Mouse (Mus musculus) G1E (cell line): ENCODE data around the gene Pla2g16. TPM values are rescaled to one million over a fixed set of nuclear protein-coding genes. Genes with fewer than 3 reads are reported as not detected.

ENCODE experiments used
- ATAC-seq: 2 replicates; pipeline ENCODE4 v1.8.0; 2016; ENCODE audit warnings: mild to moderate bottlenecking; ENCODE audit not compliant: insufficient number of reproducible peaks, poor library complexity, low FRiP score, severe bottlenecking; ENCODE audit errors: extremely low read depth
- DNase-seq: peaks from one replicate; pipeline ENCODE4 v3.0.0; 2012; ENCODE audit warnings: low spot score
- H3K27me3 ChIP-seq: 2 replicates; pipeline ENCODE4 v1.6.1; 2012; ENCODE audit warnings: mild to moderate bottlenecking, low read length, inconsistent platforms; ENCODE audit not compliant: insufficient read depth
- H3K36me3 ChIP-seq: replicated peaks from 2 replicates; pipeline ENCODE3; 2012; ENCODE audit warnings: mild to moderate bottlenecking, inconsistent platforms
- H3K4me1 ChIP-seq: 2 replicates; pipeline ENCODE4 v1.6.1; 2012; ENCODE audit warnings: low read depth, low read length, inconsistent platforms, mixed read lengths; ENCODE audit not compliant: insufficient read depth
- H3K4me3 ChIP-seq: 2 replicates; pipeline ENCODE4 v1.5.1; 2012; ENCODE audit warnings: low read depth, mild to moderate bottlenecking, inconsistent platforms, low read length, moderate library complexity, mixed read lengths
- H3K9me3 ChIP-seq: replicated peaks from 2 replicates; pipeline ENCODE4 v1.6.1; 2012; ENCODE audit warnings: inconsistent platforms
- CTCF ChIP-seq: IDR thresholded peaks from 2 replicates; pipeline ENCODE4 v1.5.1; 2012; ENCODE audit warnings: low read depth, low read length, inconsistent platforms, mixed read lengths
- GATA1 ChIP-seq: IDR thresholded peaks from 2 replicates; pipeline ENCODE4 v1.6.1; 2012; ENCODE audit warnings: borderline replicate concordance, low read length, inconsistent platforms, mixed read lengths
- GATA2 ChIP-seq: IDR thresholded peaks from 2 replicates; pipeline ENCODE4 v1.6.1; 2012; ENCODE audit warnings: low read depth, low read length, inconsistent platforms, borderline replicate concordance
- POLR2AphosphoS5 ChIP-seq: IDR thresholded peaks from 2 replicates; pipeline ENCODE4 v1.6.1; 2012; ENCODE audit warnings: low read depth, low read length, inconsistent platforms; ENCODE audit not compliant: insufficient replicate concordance
- TAL1 ChIP-seq: conservative IDR thresholded peaks from 2 replicates; pipeline ENCODE4 v1.6.1; 2012; ENCODE audit warnings: low read depth, low read length, inconsistent platforms, mixed read lengths
- polyA plus RNA-seq: library from polyadenylated mRNA; stranded (reverse); fragments of >175 nt; gene quantifications from 2 replicates; pipeline ENCODE4 v1.2.3, GENCODE M21; 2012
- total RNA-seq, 2 experiments: library from RNA; stranded (forward) in 1 of 2; stranded (reverse) in 1 of 2; fragments of 200-1000 nt in 1 of 2; fragments of >200 nt in 1 of 2; fragmentation: Nextera tagmentation in 1 of 2; gene quantifications; 2 replicates each; pipeline ENCODE4 v1.2.3; 2014 to 2017

Gene Pla2g16
- total RNA-seq (2014; fragmentation: Nextera tagmentation), result 0.75 TPM in 1 of 2 replicates, not detected in the other
- total RNA-seq (2017), result 0.06 and 0.22 TPM in 2 replicates
- polyA plus RNA-seq, result not detected in 2 replicates

DNA sequence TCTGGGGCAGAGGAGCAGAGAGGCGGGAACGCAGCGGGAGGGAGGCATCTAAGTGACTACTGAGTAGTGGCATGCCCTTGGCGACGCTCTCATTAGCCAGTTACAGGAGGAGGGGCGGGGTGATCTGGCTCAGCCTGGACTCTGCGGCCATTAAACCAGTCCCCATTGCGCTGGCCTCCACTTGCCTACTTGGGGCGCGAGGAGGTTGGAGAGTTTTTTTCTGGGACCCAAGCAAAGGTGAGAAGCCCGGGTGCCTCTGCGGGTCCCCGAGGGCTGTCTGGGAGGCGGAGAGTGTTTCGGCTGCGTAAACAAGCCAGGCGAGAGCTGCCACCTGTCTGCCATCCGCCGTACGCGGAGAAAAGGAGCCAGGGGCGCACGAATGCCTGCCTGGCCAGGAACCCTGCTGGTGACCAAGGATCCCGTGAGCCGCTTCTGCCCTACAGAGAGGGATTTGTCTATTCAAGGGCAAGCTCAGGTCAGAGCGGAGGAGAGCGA is at the start of gene Pla2g16:
Gene Pla2g16, plus strand, starts transcription at position 132 of the 495 bp plus-strand sequence.
- Histone ChIP-seq H3K27me3 (peaks cover 20% of the 10 kb centered on the region), H3K4me1 (no peaks in the 10 kb centered on the region), H3K36me3 (no peaks in the 10 kb centered on the region), H3K9me3 (no peaks in the 10 kb centered on the region), H3K4me3 (no peak within 1 kb of the TSS)
- no peak for TF ChIP-seq GATA1
- no peak for TF ChIP-seq TAL1
- TF ChIP-seq GATA2, result no peak
- TF ChIP-seq POLR2AphosphoS5, result no peak
- TF ChIP-seq CTCF, result no peak
- ATAC-seq, result no peak
- no peak for DNase-seq

DNA sequence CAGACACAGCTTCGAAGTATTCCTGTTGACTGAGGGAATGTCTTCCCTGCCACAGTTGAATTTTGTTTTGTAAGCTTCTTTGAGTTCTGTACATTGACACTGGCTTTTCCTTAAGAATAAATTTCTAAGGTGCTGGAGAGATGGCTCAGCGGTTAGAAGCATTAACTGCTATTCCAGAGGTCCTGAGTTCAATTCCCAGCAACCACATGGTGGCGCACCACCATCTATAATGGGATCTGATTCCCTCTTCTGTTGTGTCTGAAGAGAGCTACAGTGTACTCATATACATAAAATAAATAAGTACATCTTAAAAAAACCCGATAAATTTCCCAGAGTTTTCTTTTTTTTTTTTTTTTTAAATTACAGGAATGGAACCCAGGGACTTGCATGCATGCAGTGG is 49.2 kb upstream of the Pla2g16 start:
- no peak for TF ChIP-seq GATA2
- TF ChIP-seq TAL1, result no peak
- TF ChIP-seq GATA1, result no peak
- TF ChIP-seq CTCF, result no peak
- no peak for TF ChIP-seq POLR2AphosphoS5
- H3K27me3 ChIP-seq, result no peaks in the 10 kb centered on the region
- no peak overlapping the region for H3K4me3 ChIP-seq
- peaks cover 6% of the 10 kb centered on the region; the same call in 1 of the 2 replicates for H3K4me1 ChIP-seq
- ATAC-seq (no peak), DNase-seq (no peak)
- no peaks in the 10 kb centered on the region for H3K9me3 ChIP-seq
- peaks cover 55% of the 10 kb centered on the region for H3K36me3 ChIP-seq

GRCm38 (mm10) chr19:7516437-7516836 is 40.8 kb upstream of the Pla2g16 start:
- Histone ChIP-seq H3K4me3 (no peak overlapping the region), H3K27me3 (no peaks in the 10 kb centered on the region), H3K36me3 (peaks cover 68% of the 10 kb centered on the region), H3K4me1 (peaks cover 2% of the 10 kb centered on the region; the same call in 1 of the 2 replicates), H3K9me3 (no peaks in the 10 kb centered on the region)
- no peak for TF ChIP-seq GATA2
- ATAC-seq (no peak), DNase-seq (no peak)

GRCm38 (mm10) chr19:7521619-7522018 is 35.6 kb upstream of the Pla2g16 start:
- DNase-seq (no peak), ATAC-seq (no peak)
- TF ChIP-seq CTCF (no peak), POLR2AphosphoS5 (no peak), GATA1 (no peak)
- no peaks in the 10 kb centered on the region for H3K4me1 ChIP-seq
- peaks cover 79% of the 10 kb centered on the region for H3K36me3 ChIP-seq
- H3K27me3 ChIP-seq, result no peaks in the 10 kb centered on the region
- H3K9me3 ChIP-seq, result no peaks in the 10 kb centered on the region
- H3K4me3 ChIP-seq, result no peak overlapping the region

DNA sequence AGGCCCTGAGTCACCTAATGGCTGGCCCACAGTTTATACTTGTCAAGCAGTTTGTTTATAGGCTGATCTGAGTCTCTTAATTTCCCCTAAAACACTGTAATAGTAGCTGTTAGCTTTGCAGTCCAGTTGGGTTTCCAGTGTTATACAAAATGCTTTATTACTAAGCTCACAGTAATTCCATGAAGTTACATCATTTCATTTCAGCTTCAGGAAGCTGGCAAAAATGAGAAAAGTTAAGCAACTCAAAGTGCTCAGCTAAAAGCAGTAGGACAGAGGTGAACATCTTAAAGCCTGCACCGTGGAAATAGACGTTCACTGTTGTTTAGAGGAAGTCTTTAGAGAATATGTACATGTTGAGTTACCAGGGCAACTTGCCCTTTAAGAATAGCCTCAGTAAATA is 34.4 kb upstream of the Pla2g16 start:
- H3K27me3 ChIP-seq, result no peaks in the 10 kb centered on the region
- no peaks in the 10 kb centered on the region for H3K9me3 ChIP-seq
- DNase-seq, result no peak
- no peaks in the 10 kb centered on the region for H3K4me1 ChIP-seq
- H3K36me3 ChIP-seq, result peaks cover 79% of the 10 kb centered on the region
- no peak for TF ChIP-seq CTCF
- no peak for TF ChIP-seq GATA2
- no peak for TF ChIP-seq TAL1
- TF ChIP-seq GATA1, result no peak
- no peak for TF ChIP-seq POLR2AphosphoS5
- H3K4me3 ChIP-seq, result no peak overlapping the region
- ATAC-seq, result no peak

GRCm38 (mm10) chr19:7523292-7523691 is 34.0 kb upstream of the Pla2g16 start:
- ATAC-seq (no peak), DNase-seq (no peak)
- H3K4me3 ChIP-seq, result no peak overlapping the region

More at GRCm38 (mm10) chr19:7523292-7523691, 34.0 kb upstream of the Pla2g16 start:
- Histone ChIP-seq H3K4me1 (no peaks in the 10 kb centered on the region), H3K27me3 (no peaks in the 10 kb centered on the region), H3K36me3 (peaks cover 83% of the 10 kb centered on the region), H3K9me3 (no peaks in the 10 kb centered on the region)
- TF ChIP-seq POLR2AphosphoS5 (no peak), TAL1 (no peak), GATA1 (no peak), CTCF (no peak), GATA2 (no peak)
